Mouse (Mus musculus): ENCODE measurements at regions not wholly inside any gene's neighbourhood (a gene's known extent, or its start where the extent isn't known, plus 50 kb on each side); places are given as distances from the start of the nearest gene placed in this dataset.
"Not testable (repeated sequence)": the region's sequence is repeated elsewhere in the genome, so short reads cannot be mapped to it uniquely, and the experiment has no call there.

- Histone ChIP-seq H3K4me3 (ENCODE audit: insufficient read depth, low read length) (no peak overlapping the region), H3K4me1 (ENCODE audit: control insufficient read depth, insufficient read depth, low read length) (no peaks in the 10 kb centered on the region)
- TF ChIP-seq POLR2A (IDR thresholded peaks at IDR 0.05; ENCODE audit: low read depth, low read length) = no peak
- TF ChIP-seq CTCF (IDR thresholded peaks at IDR 0.05; ENCODE audit: borderline replicate concordance, insufficient read depth, low read length) = no peak
Observed at GRCm38 (mm10) chr12:77031448-77031847, 69.4 kb upstream of the Max start.

GRCm38 (mm10) chr12:77025431-77025879 is 63.5 kb upstream of the Max start:
- Histone ChIP-seq H3K4me3 (ENCODE audit: insufficient read depth, low read length) (no peak overlapping the region), H3K27ac (ENCODE audit: insufficient read depth, low read length) (no peak overlapping the region), H3K4me1 (ENCODE audit: control insufficient read depth, insufficient read depth, low read length) (0 out of 2 replicates have a peak, but pooled peaks cover 9% of the 10 kb centered on the region)
- no peak for TF ChIP-seq POLR2A (IDR thresholded peaks at IDR 0.05; ENCODE audit: low read depth, low read length)

More at GRCm38 (mm10) chr12:77031448-77031847, 69.4 kb upstream of the Max start:
- no peak overlapping the region for H3K27ac ChIP-seq (ENCODE audit: insufficient read depth, low read length)

- TF ChIP-seq POLR2A (IDR thresholded peaks at IDR 0.05; ENCODE audit: low read depth, low read length) (no peak), CTCF (IDR thresholded peaks at IDR 0.05; ENCODE audit: borderline replicate concordance, insufficient read depth, low read length) (no peak)
- no peak overlapping the region for H3K4me3 ChIP-seq (ENCODE audit: insufficient read depth, low read length)
- no peak overlapping the region for H3K27ac ChIP-seq (ENCODE audit: insufficient read depth, low read length)
- 0 out of 2 replicates have a peak, but pooled peaks cover 9% of the 10 kb centered on the region for H3K4me1 ChIP-seq (ENCODE audit: control insufficient read depth, insufficient read depth, low read length)
Observed at GRCm38 (mm10) chr12:77022538-77022937, 60.5 kb upstream of the Max start.

DNA sequence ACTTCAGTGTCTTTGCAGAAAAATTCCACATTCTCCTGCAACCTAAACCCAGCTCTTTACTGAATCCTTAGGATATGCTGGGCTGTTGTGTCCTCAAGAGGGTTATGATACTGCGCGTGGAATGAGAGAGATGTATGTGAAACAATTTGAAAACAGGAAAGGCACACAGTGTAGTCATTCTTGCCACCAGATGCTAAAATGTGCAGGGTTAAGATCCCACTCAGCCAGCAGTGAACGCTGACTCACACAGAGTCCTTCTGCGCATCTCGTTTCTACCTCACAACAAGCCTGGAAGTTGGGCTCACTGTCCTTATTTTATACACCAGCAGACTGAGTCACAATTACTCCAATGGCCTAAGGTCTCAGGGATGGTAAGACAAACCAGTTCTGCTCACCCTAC is 59.9 kb upstream of the Max start:
- Histone ChIP-seq H3K4me1 (ENCODE audit: control insufficient read depth, insufficient read depth, low read length) (0 out of 2 replicates have a peak, but pooled peaks cover 9% of the 10 kb centered on the region), H3K27ac (ENCODE audit: insufficient read depth, low read length) (no peak overlapping the region), H3K4me3 (ENCODE audit: insufficient read depth, low read length) (no peak overlapping the region)
- TF ChIP-seq POLR2A (IDR thresholded peaks at IDR 0.05; ENCODE audit: low read depth, low read length) (no peak), CTCF (IDR thresholded peaks at IDR 0.05; ENCODE audit: borderline replicate concordance, insufficient read depth, low read length) (no peak)

DNA sequence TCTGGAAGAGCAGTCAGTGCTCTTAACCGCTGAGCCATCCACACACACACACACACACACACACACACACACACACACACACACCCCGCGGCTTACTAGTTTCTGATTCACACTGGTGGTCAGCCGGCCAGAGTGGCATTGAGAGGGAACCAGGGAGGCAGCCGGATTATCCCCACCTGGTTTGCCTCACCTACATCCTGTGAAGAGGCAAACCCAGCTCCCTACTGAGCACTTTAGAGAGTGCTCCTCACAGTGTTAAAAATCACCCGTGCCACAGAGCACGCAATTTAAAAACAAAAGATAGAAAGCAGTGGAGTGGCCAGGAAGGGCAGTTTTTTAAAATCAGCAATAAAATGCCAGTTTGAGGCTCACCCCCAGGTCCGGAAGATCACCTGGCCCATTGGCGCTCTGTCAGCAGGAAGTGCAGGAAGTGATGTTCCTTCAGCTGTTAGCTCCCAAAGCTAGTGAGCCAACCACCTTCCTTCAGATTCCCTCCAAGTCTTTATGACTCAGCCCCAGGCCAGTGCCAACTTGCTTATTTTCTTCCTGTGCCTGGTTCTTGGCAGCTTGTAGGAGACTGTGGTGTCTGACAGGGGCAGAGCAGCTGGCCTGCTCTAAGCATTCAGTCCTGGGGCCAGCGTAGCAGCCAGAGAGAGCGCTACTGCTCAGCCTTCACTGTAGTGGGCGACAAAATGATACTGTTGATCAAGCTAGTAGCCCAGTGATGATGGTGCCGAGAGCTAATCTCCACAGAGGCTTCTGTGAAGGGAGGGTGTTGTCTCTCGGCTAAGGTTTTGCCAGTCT is 57.9 kb upstream of the Max start:
- H3K4me1 ChIP-seq (ENCODE audit: control insufficient read depth, insufficient read depth, low read length) = 0 out of 2 replicates have a peak, but pooled peaks cover 6% of the 10 kb centered on the region
- H3K4me3 ChIP-seq (ENCODE audit: insufficient read depth, low read length) = no peak overlapping the region
- TF ChIP-seq POLR2A (IDR thresholded peaks at IDR 0.05; ENCODE audit: low read depth, low read length) = no peak
- no peak for TF ChIP-seq CTCF (IDR thresholded peaks at IDR 0.05; ENCODE audit: borderline replicate concordance, insufficient read depth, low read length)

GRCm38 (mm10) chr12:77019148-77019547 is 57.1 kb upstream of the Max start:
- not testable (repeated sequence) for H3K4me1 ChIP-seq (ENCODE audit: control insufficient read depth, insufficient read depth, low read length)

More for the DNA sequence above, 57.9 kb upstream of the Max start:
- H3K27ac ChIP-seq (ENCODE audit: insufficient read depth, low read length) = no peak overlapping the region

GRCm38 (mm10) chr12:77018373-77018772 is 56.4 kb upstream of the Max start:
- TF ChIP-seq CTCF (IDR thresholded peaks at IDR 0.05; ENCODE audit: borderline replicate concordance, insufficient read depth, low read length) (no peak), POLR2A (IDR thresholded peaks at IDR 0.05; ENCODE audit: low read depth, low read length) (no peak)
- H3K4me3 ChIP-seq (ENCODE audit: insufficient read depth, low read length) = no peak overlapping the region
- H3K4me1 ChIP-seq (ENCODE audit: control insufficient read depth, insufficient read depth, low read length) = 0 out of 2 replicates have a peak, but pooled peaks cover 6% of the 10 kb centered on the region

More at GRCm38 (mm10) chr12:77019148-77019547, 57.1 kb upstream of the Max start:
- not testable (repeated sequence) for H3K27ac ChIP-seq (ENCODE audit: insufficient read depth, low read length); H3K4me3 ChIP-seq (ENCODE audit: insufficient read depth, low read length)

GRCm38 (mm10) chr12:77014908-77015307 is 52.9 kb upstream of the Max start:
- H3K4me3 ChIP-seq (ENCODE audit: insufficient read depth, low read length) = no peak overlapping the region
- no peak for TF ChIP-seq CTCF (IDR thresholded peaks at IDR 0.05; ENCODE audit: borderline replicate concordance, insufficient read depth, low read length)
- TF ChIP-seq POLR2A (IDR thresholded peaks at IDR 0.05; ENCODE audit: low read depth, low read length) = no peak
- H3K27ac ChIP-seq (ENCODE audit: insufficient read depth, low read length) = no peak overlapping the region
- H3K4me1 ChIP-seq (ENCODE audit: control insufficient read depth, insufficient read depth, low read length) = no peaks in the 10 kb centered on the region

More at GRCm38 (mm10) chr12:77018373-77018772, 56.4 kb upstream of the Max start:
- H3K27ac ChIP-seq (ENCODE audit: insufficient read depth, low read length) = no peak overlapping the region
